In the genomic region with DNA sequence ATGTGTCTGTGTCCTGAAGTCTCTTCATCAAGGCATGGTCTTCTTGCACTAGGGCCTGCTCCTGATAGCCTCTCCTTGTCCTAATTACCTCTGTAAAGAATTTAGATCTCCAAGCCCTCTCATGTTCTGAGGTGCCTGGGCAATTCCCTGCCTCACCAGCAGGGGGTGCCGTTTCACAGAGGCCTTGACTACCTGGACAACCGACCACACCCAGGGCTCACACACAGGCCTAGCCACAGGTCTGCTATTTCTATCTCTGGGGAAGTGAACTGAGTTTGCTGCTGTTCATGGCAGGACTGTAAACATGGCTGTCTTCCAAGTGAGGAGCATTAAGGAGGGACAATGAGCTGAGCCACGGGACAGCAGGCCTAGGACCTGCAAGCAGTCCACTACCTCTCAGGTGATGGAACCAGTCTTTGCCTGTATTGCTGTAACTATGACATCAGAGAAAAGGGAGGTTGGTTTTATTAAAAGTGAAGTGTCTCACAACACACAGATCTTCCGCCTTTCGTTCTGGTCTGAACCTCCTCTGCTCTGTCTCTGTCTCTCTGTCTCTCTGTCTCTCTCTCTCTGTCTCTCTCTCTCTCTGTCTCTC, we compare ENCODE assay signal across 7 mouse cellular contexts. TPM values are rescaled to one million over a fixed set of nuclear protein-coding genes. Genes with fewer than 3 reads are reported as not detected.
DNase-seq lines count a peak whose midpoint lies in the region; ATAC-seq and TF ChIP-seq lines count a peak whose summit lies in the region.

No protein-coding gene starts in this region.

- H3K4me3 ChIP-seq in embryonic facial prominence, embryonic 14.5 days (ENCODE audit: low read depth, low read length) = no peak overlapping the region
- no peak overlapping the region for H3K4me3 ChIP-seq in kidney, postnatal 0 days (replicated peaks; ENCODE audit: low read depth, low read length)
- H3K4me3 ChIP-seq in thymus, adult 2 months (ENCODE audit: control insufficient read depth, insufficient read depth, low read length) = no peak overlapping the region

- peak overlapping the region; percentile 72 for H3K27ac ChIP-seq in embryonic facial prominence, embryonic 14.5 days (replicated peaks; ENCODE audit: low read depth, low read length)
- H3K27ac ChIP-seq in kidney, postnatal 0 days = no peak overlapping the region
- H3K27ac ChIP-seq in thymus, adult 2 months (ENCODE audit: control insufficient read depth, insufficient read depth, low read length) = no peak overlapping the region

- H3K9me3 ChIP-seq in embryonic facial prominence, embryonic 14.5 days (ENCODE audit: control insufficient read depth, low read length) = peaks cover 10% of the 10 kb centered on the region; the same call in 1 of the 2 replicates
- no peaks in the 10 kb centered on the region for H3K9me3 ChIP-seq in kidney, postnatal 0 days (replicated peaks; ENCODE audit: low read length)

- 52% methylated on average over 5 of the region's 5 CpGs for WGBS in embryonic facial prominence, embryonic 14.5 days
- 50% methylated on average over 5 of the region's 5 CpGs for WGBS in kidney, postnatal 0 days
- 57% methylated on average over 5 of the region's 5 CpGs for WGBS in thymus, adult 2 months

- no peaks in the 10 kb centered on the region for H3K36me3 ChIP-seq in embryonic facial prominence, embryonic 14.5 days (ENCODE audit: control insufficient read depth, insufficient read depth, low read length)
- H3K36me3 ChIP-seq in kidney, postnatal 0 days (ENCODE audit: insufficient read depth, low read length) = no peaks in the 10 kb centered on the region
- H3K36me3 ChIP-seq in thymus, adult 2 months (ENCODE audit: control insufficient read depth, insufficient read depth, low read length) = no peaks in the 10 kb centered on the region

- no peak overlapping the region for H3K9ac ChIP-seq in embryonic facial prominence, embryonic 14.5 days (ENCODE audit: low read depth, low read length)
- H3K9ac ChIP-seq in kidney, postnatal 0 days (ENCODE audit: low read depth, low read length) = no peak overlapping the region

- peak; percentile 81 for TF ChIP-seq CTCF in kidney, postnatal 0 days (IDR thresholded peaks at IDR 0.05; ENCODE audit: low read depth)
- TF ChIP-seq CTCF in thymus, adult 2 months (IDR thresholded peaks at IDR 0.05; ENCODE audit: borderline replicate concordance, control insufficient read depth, extremely low read depth, insufficient read depth, low read length, poor library complexity) = peak; percentile 92

- DNase-seq in right cerebral cortex, adult 2 months (ENCODE audit: low spot score in 2 of 2) = peak; percentile 14 to 37
- DNase-seq in right cerebral cortex, postnatal 25 days = no peak
- peak; percentile 63 to 70 for DNase-seq in adrenal gland, adult 18-20 months (ENCODE audit: low spot score in 2 of 2)
- DNase-seq in embryonic facial prominence, embryonic 14.5 days (ENCODE audit: low spot score) = peak; percentile 30
- no peak for DNase-seq in kidney, postnatal 0 days (ENCODE audit: low spot score)
- DNase-seq in lung, postnatal 14 days = peak; percentile 79
- DNase-seq in thymus, adult 2 months = peak; percentile 86

- no peaks in the 10 kb centered on the region for H3K27me3 ChIP-seq in embryonic facial prominence, embryonic 14.5 days (replicated peaks; ENCODE audit: control insufficient read depth, insufficient read depth, low read length)
- H3K27me3 ChIP-seq in kidney, postnatal 0 days (ENCODE audit: insufficient read depth, low read length) = no peaks in the 10 kb centered on the region
- no peaks in the 10 kb centered on the region for H3K27me3 ChIP-seq in thymus, adult 2 months (ENCODE audit: control insufficient read depth, insufficient read depth, low read length)

- no peak overlapping the region for H3K4me2 ChIP-seq in embryonic facial prominence, embryonic 14.5 days (ENCODE audit: low read depth, low read length)
- H3K4me2 ChIP-seq in kidney, postnatal 0 days (ENCODE audit: low read length) = no peak overlapping the region

- TF ChIP-seq POLR2A in thymus, adult 2 months (IDR thresholded peaks at IDR 0.05; ENCODE audit: control insufficient read depth, extremely low read depth, insufficient read depth, low read length, poor library complexity) = no peak

- ATAC-seq in embryonic facial prominence, embryonic 14.5 days (ENCODE audit: low read depth) = 0 out of 2 replicates have a peak, but pooled peaks have one; percentile 23
- 0 out of 2 replicates have a peak, but pooled peaks have one; percentile 18 for ATAC-seq in kidney, postnatal 0 days (replicated peaks; ENCODE audit: low FRiP score, low read depth)

- no peaks in the 10 kb centered on the region for H3K4me1 ChIP-seq in embryonic facial prominence, embryonic 14.5 days (ENCODE audit: control insufficient read depth, insufficient read depth, low read length)
- no peaks in the 10 kb centered on the region for H3K4me1 ChIP-seq in kidney, postnatal 0 days (replicated peaks; ENCODE audit: insufficient read depth, low read length)
- H3K4me1 ChIP-seq in thymus, adult 2 months (replicated peaks; ENCODE audit: control insufficient read depth, insufficient read depth, low read length) = peaks cover 2% of the 10 kb centered on the region

RNA-seq across cellular contexts. Expression of a gene that starts 42.9 kb away (rescaled TPM):
- total RNA-seq in adrenal gland, adult 18-20 months (2021) = 10 to 100 TPM; 46.4 to 46.6 TPM
- polyA plus RNA-seq in embryonic facial prominence, embryonic 14.5 days (2014; fragmentation: Nextera tagmentation; extraction: Ambion mirVana) = 55.7 and 56.8 TPM in 2 replicates
- polyA plus RNA-seq in kidney, postnatal 0 days (2015; fragmentation: Nextera tagmentation; extraction: Ambion mirVana) = 50.8 and 51.7 TPM in 2 replicates
- 343 and 598 TPM in 2 replicates for polyA plus RNA-seq in thymus, adult 2 months (2012; rRNA removed)

Comparison
In these comparisons a context has a peak if more than half of its experiments do, and no peak if none do; other contexts are left out.
1. DNase-seq: peak in right cerebral cortex, adult 2 months (2 of 2), adrenal gland, adult 18-20 months (2 of 2), embryonic facial prominence, embryonic 14.5 days (single experiment), lung, postnatal 14 days (single experiment) and thymus, adult 2 months (single experiment); none in right cerebral cortex, postnatal 25 days (single experiment) and kidney, postnatal 0 days (single experiment).